ENCODE assay signal across 7 mouse cellular contexts in genomic region chr14:20660827-20661660, GRCm38 (mm10). TPM values are rescaled to one million over a fixed set of nuclear protein-coding genes. Genes with fewer than 3 reads are reported as not detected.
DNase-seq lines count a peak whose midpoint lies in the region; ATAC-seq and TF ChIP-seq lines count a peak whose summit lies in the region.

No protein-coding gene starts in this region.

- peak; percentile 77 for ATAC-seq in intestine, postnatal 0 days
- peak; percentile 86 for ATAC-seq in midbrain, embryonic 12.5 days (ENCODE audit: low FRiP score, low read depth)

- H3K9me3 ChIP-seq in intestine, postnatal 0 days (ENCODE audit: control insufficient read depth), result no peaks in the 10 kb centered on the region
- H3K9me3 ChIP-seq in midbrain, embryonic 12.5 days, result no peaks in the 10 kb centered on the region

- 2% methylated on average over 52 of the region's 52 CpGs for WGBS in intestine, postnatal 0 days
- 1% methylated on average over 52 of the region's 52 CpGs for WGBS in midbrain, embryonic 12.5 days
- 2% methylated on average over 52 of the region's 52 CpGs for WGBS in small intestine, adult 2 months

- peaks cover 8% of the 10 kb centered on the region for H3K4me1 ChIP-seq in intestine, postnatal 0 days (replicated peaks; ENCODE audit: control insufficient read depth, insufficient read depth, low read length)
- H3K4me1 ChIP-seq in midbrain, embryonic 12.5 days, result peaks cover 19% of the 10 kb centered on the region
- H3K4me1 ChIP-seq in small intestine, adult 2 months (ENCODE audit: control insufficient read depth, insufficient read depth, insufficient read length, low read length), result peaks cover 5% of the 10 kb centered on the region

- peak overlapping the region; percentile 68 for H3K9ac ChIP-seq in intestine, postnatal 0 days (ENCODE audit: low read depth, low read length)
- H3K9ac ChIP-seq in midbrain, embryonic 12.5 days (replicated peaks), result peak overlapping the region; percentile 74

- no peak; the same call in none of the 2 replicates for TF ChIP-seq POLR2A in small intestine, adult 2 months (IDR thresholded peaks at IDR 0.05; ENCODE audit: low read depth, low read length)

- TF ChIP-seq CTCF in intestine, postnatal 0 days (IDR thresholded peaks at IDR 0.05; ENCODE audit: low read depth), result peak; percentile 91
- peak; percentile 90 for TF ChIP-seq CTCF in small intestine, adult 2 months (IDR thresholded peaks at IDR 0.05; ENCODE audit: extremely low read depth, insufficient read length, insufficient replicate concordance, low read depth, low read length)

- intact Hi-C loops in left cerebral cortex, postnatal 4 days (cut with DNase I), result no loop called here

- H3K27me3 ChIP-seq in intestine, postnatal 0 days (replicated peaks; ENCODE audit: control insufficient read depth, insufficient read depth, low read length), result 0 out of 2 replicates have a peak, but pooled peaks cover 5% of the 10 kb centered on the region
- peaks cover 36% of the 10 kb centered on the region for H3K27me3 ChIP-seq in midbrain, embryonic 12.5 days
- H3K27me3 ChIP-seq in small intestine, adult 2 months (ENCODE audit: control insufficient read depth, insufficient read depth, low read length), result 0 out of 2 replicates have a peak, but pooled peaks cover 5% of the 10 kb centered on the region

- peak; percentile 90 for DNase-seq in adrenal gland, adult 8-10 months
- DNase-seq in embryo, embryonic 9.5 days (ENCODE audit: extremely low spot score), result peak; percentile 94
- peak; percentile 88 to 94 for DNase-seq in gastrocnemius, postnatal 4 days (ENCODE audit: low spot score in 2 of 2)
- peak; percentile 95 for DNase-seq in left cerebral cortex, postnatal 4 days

- H3K4me3 ChIP-seq in intestine, postnatal 0 days (ENCODE audit: low read depth, low read length), result peak overlapping the region; percentile 66
- peak overlapping the region; percentile 60 for H3K4me3 ChIP-seq in midbrain, embryonic 12.5 days
- H3K4me3 ChIP-seq in small intestine, adult 2 months (ENCODE audit: low read depth, low read length), result peak overlapping the region; percentile 77

- peak overlapping the region; percentile 88 for H3K27ac ChIP-seq in intestine, postnatal 0 days (ENCODE audit: low read depth, low read length)
- peak overlapping the region; percentile 85 for H3K27ac ChIP-seq in midbrain, embryonic 12.5 days (replicated peaks)
- H3K27ac ChIP-seq in small intestine, adult 2 months (ENCODE audit: insufficient read depth, low read depth, low read length), result 0 out of 2 replicates have a peak overlapping the region, but pooled peaks have one; percentile 44

- H3K36me3 ChIP-seq in intestine, postnatal 0 days (ENCODE audit: control insufficient read depth, insufficient read depth), result no peaks in the 10 kb centered on the region
- H3K36me3 ChIP-seq in midbrain, embryonic 12.5 days, result no peaks in the 10 kb centered on the region
- no peaks in the 10 kb centered on the region for H3K36me3 ChIP-seq in small intestine, adult 2 months (ENCODE audit: control insufficient read depth, insufficient read depth, low read length)

- peak overlapping the region; percentile 96 for H3K4me2 ChIP-seq in intestine, postnatal 0 days (replicated peaks; ENCODE audit: low read depth)
- peak overlapping the region; percentile 94 for H3K4me2 ChIP-seq in midbrain, embryonic 12.5 days (replicated peaks)

RNA-seq across cellular contexts. Expression of gene Myoz1, which starts 4.7 kb away (rescaled TPM):
- 1 to 10 TPM in 1 of 4 experiments, not detected in 3; 1.2 TPM for total RNA-seq in adrenal gland, adult 8-10 months (2022)
- 1,000 to 10,000 TPM; 1,287 to 1,360 TPM for total RNA-seq in gastrocnemius, postnatal 4 days (2021)
- not detected in 2 replicates for polyA plus RNA-seq in intestine, postnatal 0 days (2015; fragmentation: Nextera tagmentation; extraction: Ambion mirVana)
- not detected for total RNA-seq in left cerebral cortex, postnatal 4 days (2021)
- 0.14 TPM in 1 of 2 replicates, not detected in the other for polyA plus RNA-seq in midbrain, embryonic 12.5 days (2016; fragmentation: Nextera tagmentation; extraction: Ambion mirVana)
- polyA plus RNA-seq in small intestine, adult 2 months (2012; rRNA removed), result not detected in 2 replicates

RNA-seq across cellular contexts. Expression of gene Synpo2l, which starts 7.1 kb away (rescaled TPM):
- total RNA-seq in adrenal gland, adult 8-10 months (2022), result under 1 TPM; 0.22 to 0.43 (median 0.41) TPM
- 100 to 1,000 TPM; 274 to 291 TPM for total RNA-seq in gastrocnemius, postnatal 4 days (2021)
- polyA plus RNA-seq in intestine, postnatal 0 days (2015; fragmentation: Nextera tagmentation; extraction: Ambion mirVana), result 0.23 and 0.27 TPM in 2 replicates
- total RNA-seq in left cerebral cortex, postnatal 4 days (2021), result under 1 TPM; 0.16 to 0.28 TPM
- 0.24 and 0.43 TPM in 2 replicates for polyA plus RNA-seq in midbrain, embryonic 12.5 days (2016; fragmentation: Nextera tagmentation; extraction: Ambion mirVana)
- polyA plus RNA-seq in small intestine, adult 2 months (2012; rRNA removed), result 0.06 TPM in 1 of 2 replicates, not detected in the other

RNA-seq across cellular contexts. Expression of gene Sec24c, which starts 13.1 kb away (rescaled TPM):
- 100 to 1,000 TPM; 124 to 167 (median 150) TPM for total RNA-seq in adrenal gland, adult 8-10 months (2022)
- total RNA-seq in gastrocnemius, postnatal 4 days (2021), result 10 to 100 TPM; 95.4 to 97.9 TPM
- polyA plus RNA-seq in intestine, postnatal 0 days (2015; fragmentation: Nextera tagmentation; extraction: Ambion mirVana), result 51.0 and 53.8 TPM in 2 replicates
- total RNA-seq in left cerebral cortex, postnatal 4 days (2021), result 100 to 1,000 TPM; 124 to 151 TPM
- 97.5 and 99.5 TPM in 2 replicates for polyA plus RNA-seq in midbrain, embryonic 12.5 days (2016; fragmentation: Nextera tagmentation; extraction: Ambion mirVana)
- 161 and 233 TPM in 2 replicates for polyA plus RNA-seq in small intestine, adult 2 months (2012; rRNA removed)

RNA-seq across cellular contexts. Expression of gene Usp54, which starts 20.2 kb away (rescaled TPM):
- 10 to 100 TPM; 18.3 to 22.1 (median 19.3) TPM for total RNA-seq in adrenal gland, adult 8-10 months (2022)
- total RNA-seq in gastrocnemius, postnatal 4 days (2021), result 10 to 100 TPM; 12.6 to 14.3 TPM
- 2.2 and 2.6 TPM in 2 replicates for polyA plus RNA-seq in intestine, postnatal 0 days (2015; fragmentation: Nextera tagmentation; extraction: Ambion mirVana)
- total RNA-seq in left cerebral cortex, postnatal 4 days (2021), result 10 to 100 TPM; 23.0 to 26.9 TPM
- polyA plus RNA-seq in midbrain, embryonic 12.5 days (2016; fragmentation: Nextera tagmentation; extraction: Ambion mirVana), result 16.6 and 18.6 TPM in 2 replicates
- polyA plus RNA-seq in small intestine, adult 2 months (2012; rRNA removed), result 1.2 and 1.4 TPM in 2 replicates

RNA-seq across cellular contexts. Expression of gene Fut11, which starts 33.7 kb away (rescaled TPM):
- total RNA-seq in adrenal gland, adult 8-10 months (2022), result 10 to 100 TPM; 18.7 to 22.5 (median 21.3) TPM
- total RNA-seq in gastrocnemius, postnatal 4 days (2021), result 10 to 100 TPM; 16.0 to 16.4 TPM
- polyA plus RNA-seq in intestine, postnatal 0 days (2015; fragmentation: Nextera tagmentation; extraction: Ambion mirVana), result 7.4 and 8.4 TPM in 2 replicates
- total RNA-seq in left cerebral cortex, postnatal 4 days (2021), result 10 to 100 TPM; 21.9 to 22.3 TPM
- 26.8 and 27.0 TPM in 2 replicates for polyA plus RNA-seq in midbrain, embryonic 12.5 days (2016; fragmentation: Nextera tagmentation; extraction: Ambion mirVana)
- 6.4 and 13.7 TPM in 2 replicates for polyA plus RNA-seq in small intestine, adult 2 months (2012; rRNA removed)

Comparison
In these comparisons a context has a peak if more than half of its experiments do, and no peak if none do; other contexts are left out.
1. Peak in every context shown above with its lines: DNase-seq, ATAC-seq, H3K4me3 ChIP-seq and H3K27ac ChIP-seq.
2. RNA of gene Myoz1, which starts 4.7 kb away (total RNA-seq): 1,287 to 1,360 TPM in gastrocnemius, postnatal 4 days; 1.2 TPM in adrenal gland, adult 8-10 months and not detected in left cerebral cortex, postnatal 4 days; every median in the first group is over 100 times any median in the second.
3. RNA of gene Synpo2l, which starts 7.1 kb away (total RNA-seq): 274 to 291 TPM in gastrocnemius, postnatal 4 days; 0.22 to 0.43 TPM in adrenal gland, adult 8-10 months and 0.16 to 0.28 TPM in left cerebral cortex, postnatal 4 days; every median in the first group is over 100 times any median in the second.